Mouse (Mus musculus): ENCODE measurements around the gene Shisal2b. TPM values are rescaled to one million over a fixed set of nuclear protein-coding genes. Genes with fewer than 3 reads are reported as not detected.

Gene Shisal2b
- polyA plus RNA-seq, 1 experiment, result not detected

DNA sequence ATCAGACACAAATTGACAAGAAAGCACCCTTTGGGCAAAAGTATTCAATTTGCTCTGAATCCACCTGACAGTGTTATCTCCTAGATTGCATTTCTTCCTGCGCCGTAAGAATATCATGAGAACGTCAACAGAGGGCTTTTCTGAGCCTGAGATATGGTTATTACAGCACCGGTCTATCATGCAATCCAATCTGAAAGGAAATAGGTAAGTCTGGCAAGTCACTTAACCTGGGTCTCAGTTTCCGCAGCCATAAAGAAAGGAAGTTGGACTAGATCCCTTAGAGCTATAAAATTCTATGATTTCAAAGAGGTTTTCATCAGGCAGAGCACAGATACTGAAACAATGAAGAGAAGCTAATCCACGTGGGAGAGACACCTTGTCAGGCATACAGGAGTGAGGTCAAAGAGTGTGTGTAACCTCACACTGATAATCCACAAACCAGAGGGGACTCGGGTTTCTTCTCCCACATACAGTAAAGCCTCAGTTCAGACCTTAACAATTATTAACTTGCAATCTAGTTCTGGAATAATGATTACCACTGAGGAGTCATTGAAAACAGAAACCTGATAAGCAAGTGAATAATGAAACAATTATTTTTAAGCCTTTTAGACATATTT, 64.0 kb downstream of the Shisal2b start:
- no peaks in the 10 kb centered on the region for H3K4me1 ChIP-seq (ENCODE audit: control insufficient read depth, insufficient read depth, low read length)
- H3K27ac ChIP-seq (ENCODE audit: control insufficient read depth, insufficient read depth, low read depth, low read length, poor library complexity), result no peak overlapping the region
- 85% methylated on average over 7 of the region's 7 CpGs for WGBS
- H3K4me3 ChIP-seq (replicated peaks; ENCODE audit: control insufficient read depth, low read depth, low read length), result no peak overlapping the region
- TF ChIP-seq CTCF (IDR thresholded peaks at IDR 0.05; ENCODE audit: control insufficient read depth, insufficient read depth, low read length) (no peak), POLR2A (IDR thresholded peaks at IDR 0.05; ENCODE audit: borderline replicate concordance, control insufficient read depth, low read depth, low read length) (no peak)

DNA sequence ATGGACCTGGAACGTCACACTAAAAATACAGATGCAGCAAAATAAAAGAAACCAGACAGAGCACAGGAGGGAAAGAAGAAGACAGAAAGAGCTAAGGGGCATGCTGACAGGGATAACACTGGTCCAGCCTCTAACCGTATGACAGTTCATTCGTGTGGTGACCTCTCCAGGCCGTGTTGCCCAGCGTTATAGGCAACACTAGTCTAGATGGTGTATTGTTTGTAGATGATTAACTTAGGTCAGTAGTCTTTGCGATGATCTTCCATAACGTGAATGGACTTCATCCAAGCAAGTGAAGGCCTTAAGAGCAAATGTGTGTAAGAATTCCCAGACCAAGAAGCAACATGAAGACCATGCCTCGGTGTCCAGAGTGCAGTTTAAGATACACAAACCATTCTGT, 64.6 kb downstream of the Shisal2b start:
- Histone ChIP-seq H3K4me1 (ENCODE audit: control insufficient read depth, insufficient read depth, low read length) (no peaks in the 10 kb centered on the region), H3K4me3 (replicated peaks; ENCODE audit: control insufficient read depth, low read depth, low read length) (no peak overlapping the region), H3K27ac (ENCODE audit: control insufficient read depth, insufficient read depth, low read depth, low read length, poor library complexity) (no peak overlapping the region)
- TF ChIP-seq CTCF (IDR thresholded peaks at IDR 0.05; ENCODE audit: control insufficient read depth, insufficient read depth, low read length) (no peak), POLR2A (IDR thresholded peaks at IDR 0.05; ENCODE audit: borderline replicate concordance, control insufficient read depth, low read depth, low read length) (no peak)
- 92% methylated on average over 8 of the region's 8 CpGs for WGBS

Other genes starting within 250 kb of the Shisal2b start
- gene Srek1ip1, start 71.4 kb downstream of the Shisal2b start, polyA plus RNA-seq (2011; ENCODE audit: insufficient read depth, insufficient read length, low replicate concordance, missing spikeins), result 6.2 and 9.3 TPM in 2 replicates
- gene Cwc27, start 46.8 kb downstream of the Shisal2b start, polyA plus RNA-seq (2011; ENCODE audit: insufficient read depth, insufficient read length, low replicate concordance, missing spikeins), result 14.6 and 22.4 TPM in 2 replicates
- 0.57 TPM in 1 of 2 replicates, not detected in the other for gene Rgs7bp, start 191.0 kb upstream of the Shisal2b start, polyA plus RNA-seq (2011; ENCODE audit: insufficient read depth, insufficient read length, low replicate concordance, missing spikeins)
- gene 4933425L06Rik, start 218.2 kb upstream of the Shisal2b start, polyA plus RNA-seq (2011; ENCODE audit: insufficient read depth, insufficient read length, low replicate concordance, missing spikeins), result not detected in 2 replicates